ENCODE assay signal across 20 mouse cellular contexts in the genomic region with DNA sequence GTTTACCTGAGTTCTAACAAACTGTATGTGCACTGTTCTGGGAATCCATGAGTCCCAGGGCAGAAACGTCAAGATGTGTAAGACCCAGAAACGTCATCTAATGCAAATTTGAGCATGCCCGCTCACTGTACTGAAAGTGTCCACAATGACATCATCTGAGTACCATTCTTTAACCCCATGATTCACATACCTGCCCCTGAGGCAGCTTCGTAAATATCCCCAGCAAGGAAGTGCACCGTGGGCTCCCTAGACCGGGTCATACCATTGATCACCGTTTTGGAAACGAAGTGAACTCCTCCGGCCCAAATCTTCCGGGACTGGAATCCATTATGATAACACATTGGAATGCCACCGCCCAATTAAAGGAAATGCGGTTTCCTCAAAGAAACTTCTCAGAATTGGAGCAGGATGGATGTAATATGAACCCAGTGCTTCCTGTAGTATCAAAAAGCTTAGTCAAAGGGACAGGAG. TPM values are rescaled to one million over a fixed set of nuclear protein-coding genes. Genes with fewer than 3 reads are reported as not detected.
DNase-seq lines count a peak whose midpoint lies in the region; ATAC-seq and TF ChIP-seq lines count a peak whose summit lies in the region.
"Had no signal": no experiment of that assay in that cellular context is flagged by ENCODE, and none has a peak within 500 bp of the region (broad histone marks: within the 10 kb centered on the region; RNA-seq: fewer than 3 reads in every experiment).

No protein-coding gene starts in this region.

- in situ Hi-C loops in Patski (cut with MboI; ENCODE audit: low pct_unique_long_range_greater_than_20kb), result no loop called here

- no peak for DNase-seq in kidney, adult 2 months
- no peak for DNase-seq in kidney, postnatal 10 days
- DNase-seq in 3T3-L1 (ENCODE audit: low read depth, low spot score) (peak; percentile 20), Patski (ENCODE audit: low read depth, low spot score) (peak; percentile 85)
- DNase-seq in forelimb bud, embryonic 11.5 days (ENCODE audit: low read depth, low spot score), result peak; percentile 30
- DNase-seq in cerebellum, postnatal 25 days, result no peak
- DNase-seq in adrenal gland, adult 2 months, result no peak
- DNase-seq: cerebellum, postnatal 36 days; heart, adult 18-20 months; right cerebral cortex, adult 18-20 months; spleen, adult 18-20 months; thymus, postnatal 14 days had no signal

- H3K4me2 ChIP-seq in midbrain, embryonic 16.5 days (ENCODE audit: low read length), result no peak overlapping the region
- H3K4me2 ChIP-seq: heart, embryonic 15.5 days; hindbrain, embryonic 12.5 days; lung, embryonic 15.5 days; stomach, embryonic 15.5 days had no signal

- no peaks in the 10 kb centered on the region for H3K36me3 ChIP-seq in kidney, adult 2 months (ENCODE audit: control insufficient read depth, insufficient read depth, low read length)
- no peaks in the 10 kb centered on the region for H3K36me3 ChIP-seq in midbrain, embryonic 16.5 days (ENCODE audit: control insufficient read depth, insufficient read depth, low read length)
- H3K36me3 ChIP-seq: heart, embryonic 15.5 days; hindbrain, embryonic 12.5 days; lung, embryonic 15.5 days; stomach, embryonic 15.5 days had no signal

- H3K9ac ChIP-seq in midbrain, embryonic 16.5 days (ENCODE audit: low read depth, low read length), result no peak overlapping the region
- H3K9ac ChIP-seq: heart, embryonic 15.5 days; hindbrain, embryonic 12.5 days; lung, embryonic 15.5 days; stomach, embryonic 15.5 days had no signal

- CTCF ChIA-PET in Patski (lab: Charles Lee), result interaction anchor here (1.2 to 2.9 kb wide), 6 partner anchors 9 to 164 kb away, joined by 3 to 11 read pairs (median 8); no protein-coding TSS in a partner anchor

- no peak overlapping the region for H3K4me3 ChIP-seq in kidney, adult 2 months (ENCODE audit: insufficient read depth, low read depth, low read length)
- no peak overlapping the region for H3K4me3 ChIP-seq in midbrain, embryonic 16.5 days (ENCODE audit: low read depth, low read length)
- H3K4me3 ChIP-seq: erythroblast, embryonic 14.5 days; heart, embryonic 15.5 days; hindbrain, embryonic 12.5 days; lung, embryonic 15.5 days; stomach, embryonic 15.5 days had no signal

- no peaks in the 10 kb centered on the region for H3K9me3 ChIP-seq in midbrain, embryonic 16.5 days (replicated peaks; ENCODE audit: control insufficient read depth, low read length, poor library complexity, severe bottlenecking)
- H3K9me3 ChIP-seq: hindbrain, embryonic 12.5 days; lung, embryonic 15.5 days; stomach, embryonic 15.5 days had no signal

- H3K27ac ChIP-seq in kidney, adult 2 months (ENCODE audit: insufficient read depth, low read depth, low read length), result peak overlapping the region; percentile 16; the same call in 1 of the 2 replicates
- H3K27ac ChIP-seq in midbrain, embryonic 16.5 days (ENCODE audit: low read length), result no peak overlapping the region
- H3K27ac ChIP-seq: heart, embryonic 15.5 days; hindbrain, embryonic 12.5 days; stomach, embryonic 15.5 days had no signal

- H3K27me3 ChIP-seq in kidney, adult 2 months (replicated peaks; ENCODE audit: control insufficient read depth, insufficient read depth, low read length), result no peaks in the 10 kb centered on the region
- H3K27me3 ChIP-seq in Patski, result no peaks in the 10 kb centered on the region
- H3K27me3 ChIP-seq in midbrain, embryonic 16.5 days (ENCODE audit: control insufficient read depth, insufficient read depth, low read depth, low read length), result no peaks in the 10 kb centered on the region
- H3K27me3 ChIP-seq: heart, embryonic 15.5 days; hindbrain, embryonic 12.5 days; lung, embryonic 15.5 days; stomach, embryonic 15.5 days had no signal

- POLR2A ChIA-PET in Patski (lab: Charles Lee), result interaction anchor here (0.5 to 3.8 kb wide), 8 partner anchors 9 to 163 kb away, joined by 3 to 35 read pairs (median 4); a partner anchor contains a TSS

- 35% methylated on average over 12 of the region's 12 CpGs for WGBS in kidney, adult 2 months
- WGBS in midbrain, embryonic 16.5 days, result 86% methylated on average over 12 of the region's 12 CpGs

- peaks cover 20% of the 10 kb centered on the region; the same call in 1 of the 2 replicates for H3K4me1 ChIP-seq in kidney, adult 2 months (ENCODE audit: control insufficient read depth, insufficient read depth, low read length)
- H3K4me1 ChIP-seq in midbrain, embryonic 16.5 days (ENCODE audit: control insufficient read depth, insufficient read depth, low read length), result no peaks in the 10 kb centered on the region
- H3K4me1 ChIP-seq: hindbrain, embryonic 12.5 days had no signal

- ATAC-seq in Patski, result peak; percentile 61
- ATAC-seq in midbrain, embryonic 16.5 days, result no peak
- ATAC-seq: forebrain, embryonic 16.5 days; intestine, postnatal 0 days had no signal

- no peak for TF ChIP-seq POLR2A in kidney, adult 2 months (IDR thresholded peaks at IDR 0.05; ENCODE audit: low read depth, low read length)

- no peak for TF ChIP-seq CTCF in kidney, adult 2 months (conservative IDR thresholded peaks at IDR 0.05; ENCODE audit: insufficient read depth, insufficient read length, low read depth, low read length)
- TF ChIP-seq CTCF in Patski (IDR thresholded peaks at IDR 0.05), result no peak

RNA-seq across cellular contexts. Expression of a gene that starts 57.8 kb away (rescaled TPM):
- 23.7 and 28.0 TPM in 2 replicates for polyA plus RNA-seq in kidney, adult 2 months (2012; rRNA removed)
- polyA plus RNA-seq in Patski (2021), result 215 TPM
- 10 to 100 TPM; 21.4 to 32.8 TPM for total RNA-seq in adrenal gland, adult 2 months (2021)
- polyA plus RNA-seq in adrenal gland, adult 2 months (2012; rRNA removed), result 3.6 and 4.7 TPM in 2 replicates
- polyA plus RNA-seq in midbrain, embryonic 16.5 days (2015; fragmentation: Nextera tagmentation; extraction: Ambion mirVana), result 3.6 and 3.9 TPM in 2 replicates

Comparison
In these comparisons a context has a peak if more than half of its experiments do, and no peak if none do; other contexts are left out.
1. DNase-seq: peak in 3T3-L1 (single experiment), Patski (single experiment) and forelimb bud, embryonic 11.5 days (single experiment); none in kidney, adult 2 months (single experiment), kidney, postnatal 10 days (single experiment), cerebellum, postnatal 25 days (0 of 2) and adrenal gland, adult 2 months (single experiment).